Mouse (Mus musculus) thymus, postnatal 0 days (tissue): ENCODE measurements around the gene Hoxa5. TPM values are rescaled to one million over a fixed set of nuclear protein-coding genes. Genes with fewer than 3 reads are reported as not detected.

Source experiments
- microRNA counts: library from miRNA; unstranded; fragments of <30 nt; microRNA quantifications from one replicate; lab custom pipeline; 2015
- microRNA-seq: library from miRNA; unstranded; fragments of <30 nt; microRNA quantifications from one replicate; pipeline ENCODE4, GENCODE M21; 2016; ENCODE audit warnings: borderline number of aligned reads
- polyA plus RNA-seq: library from polyadenylated mRNA; unstranded; fragments of >200 nt; fragmentation: Nextera tagmentation; extraction: Ambion mirVana; gene quantifications from 2 replicates; pipeline ENCODE4 v1.2.1, GENCODE M21; 2015

Hoxa5 gene
- polyA plus RNA-seq, 1 experiment from 2014 or later: 0.21 TPM

MicroRNAs within 50 kb of the gene (microRNA counts, 519-probe panel; counts per million panel counts)
- 473 counts per million, percentile 71 among the panel's probes with 10 or more counts for microRNA mmu-miR-196b (lab: Ali Mortazavi, UCI)

Small RNA genes within 50 kb of the gene (microRNA-seq; reads per million reads assigned to microRNA genes)
- 227 reads per million, percentile 55 among the genes with 10 or more reads in this experiment for gene Mir196b

Other genes starting within 250 kb of the Hoxa5 start
- gene Skap2, start 192.0 kb downstream of the Hoxa5 start, polyA plus RNA-seq: 24.2 and 24.6 TPM in 2 replicates
- 0.44 and 0.45 TPM in 2 replicates for gene Hoxa1, start 46.3 kb downstream of the Hoxa5 start, polyA plus RNA-seq
- gene Hoxa2, start 39.8 kb downstream of the Hoxa5 start, polyA plus RNA-seq: 5.1 and 5.4 TPM in 2 replicates
- 0.24 and 0.25 TPM in 2 replicates for gene 5730596B20Rik, start 27.1 kb downstream of the Hoxa5 start, polyA plus RNA-seq
- gene Hoxa4, start 12.8 kb downstream of the Hoxa5 start, polyA plus RNA-seq: 0.27 and 0.39 TPM in 2 replicates
- gene Hoxa6, start 4.1 kb upstream of the Hoxa5 start, polyA plus RNA-seq: not detected in 2 replicates
- 1.1 and 1.2 TPM in 2 replicates for gene Hoxa3, start 8.7 kb upstream of the Hoxa5 start, polyA plus RNA-seq
- not detected in 2 replicates for gene Gm28308, start 8.8 kb upstream of the Hoxa5 start, polyA plus RNA-seq
- 0.71 and 1.4 TPM in 2 replicates for gene Hoxa7, start 17.3 kb upstream of the Hoxa5 start, polyA plus RNA-seq
- gene Hoxa9, start 26.5 kb upstream of the Hoxa5 start, polyA plus RNA-seq: 0.62 and 0.81 TPM in 2 replicates
- 0.08 and 0.19 TPM in 2 replicates for gene Hoxa10, start 36.3 kb upstream of the Hoxa5 start, polyA plus RNA-seq
- not detected in 2 replicates for gene Hoxa11, start 41.2 kb upstream of the Hoxa5 start, polyA plus RNA-seq
- gene Hoxa13, start 56.3 kb upstream of the Hoxa5 start, polyA plus RNA-seq: not detected in 2 replicates
- gene Evx1, start 108.9 kb upstream of the Hoxa5 start, polyA plus RNA-seq: not detected in 2 replicates